Mouse (Mus musculus): ENCODE data around the gene Cbr1. TPM values are rescaled to one million over a fixed set of nuclear protein-coding genes. Genes with fewer than 3 reads are reported as not detected.

Gene Cbr1
- total and polyA plus RNA-seq, 3 experiments, result 1.1 to 8.9 (median 1.7) TPM

- Histone ChIP-seq H3K79me2 (replicated peaks; ENCODE audit: control insufficient read depth, extremely low read depth, insufficient read depth, poor library complexity, severe bottlenecking) (no peaks in the 10 kb centered on the region), H3K36me3 (replicated peaks in 1 of 2; ENCODE audit: control insufficient read depth in 1 of 2, insufficient read depth in 1 of 2, low read length in 1 of 2) (peaks cover 47 to 87% of the 10 kb centered on the region in 2 experiments), H3K27me3 (replicated peaks) (no peaks in the 10 kb centered on the region), H3K27ac (ENCODE audit: insufficient read depth, low read depth) (no peak overlapping the region), H3K9me3 (replicated peaks; ENCODE audit: low read length) (no peaks in the 10 kb centered on the region), H3K4me3 (replicated peaks in 1 of 3; ENCODE audit: low read depth in 2 of 3, low read length in 2 of 3, poor library complexity in 1 of 3) (no peak overlapping the region), H3K4me1 (ENCODE audit: control insufficient read depth in 1 of 2, insufficient read depth in 2 of 2) (no peaks in the 10 kb centered on the region), H3K4me2 (ENCODE audit: insufficient read depth, low read depth, poor library complexity, severe bottlenecking) (no peak overlapping the region), H3K9ac (ENCODE audit: insufficient read depth, low read depth) (no peak overlapping the region)
- dilution Hi-C loops (cut with MboI; ENCODE audit: extremely low pct_ligation_motif_present, extremely low pct_unique_long_range_greater_than_20kb, low sequenced_read_pairs) (no loop called here), in situ Hi-C loops (cut with MboI; ENCODE audit: low pct_ligation_motif_present, low pct_unique_long_range_greater_than_20kb, low sequenced_read_pairs) (no loop called here)
- TF ChIP-seq MAZ (IDR thresholded peaks at IDR 0.05; ENCODE audit: low read depth, low read length), result no peak
- TF ChIP-seq CTCF (conservative IDR thresholded peaks at IDR 0.05 in 1 of 2, IDR thresholded peaks at IDR 0.05 in 1 of 2; ENCODE audit: low read depth in 2 of 2, low read length in 2 of 2), result no peak
- no peak for TF ChIP-seq SMC3 (IDR thresholded peaks at IDR 0.05; ENCODE audit: low read depth, low read length)
- no peak for TF ChIP-seq MAFK (IDR thresholded peaks at IDR 0.05; ENCODE audit: insufficient replicate concordance, low read length)
- no peak for TF ChIP-seq UBTF (IDR thresholded peaks at IDR 0.05; ENCODE audit: low read depth, low read length)
- no peak for TF ChIP-seq USF1 (IDR thresholded peaks at IDR 0.05; ENCODE audit: low read depth, low read length)
- no peak for TF ChIP-seq JUND (conservative IDR thresholded peaks at IDR 0.05; ENCODE audit: low read depth, low read length)
- no peak for TF ChIP-seq MAX (IDR thresholded peaks at IDR 0.05; ENCODE audit: low read length)
- TF ChIP-seq ZKSCAN1 (IDR thresholded peaks at IDR 0.05; ENCODE audit: borderline replicate concordance, low read depth, low read length), result no peak
- no peak for TF ChIP-seq IRF4 (IDR thresholded peaks at IDR 0.05; ENCODE audit: low read depth, low read length)
- no peak for DNase-seq (ENCODE audit: extremely low read depth)
Observed at GRCm38 (mm10) chr16:93594448-93594847, 11.2 kb upstream of the Cbr1 start.

GRCm38 (mm10) chr16:93595766-93596165 is 9.9 kb upstream of the Cbr1 start:
- dilution Hi-C loops (cut with MboI; ENCODE audit: extremely low pct_ligation_motif_present, extremely low pct_unique_long_range_greater_than_20kb, low sequenced_read_pairs) (no loop called here), in situ Hi-C loops (cut with MboI; ENCODE audit: low pct_ligation_motif_present, low pct_unique_long_range_greater_than_20kb, low sequenced_read_pairs) (no loop called here)
- H3K4me1 ChIP-seq (ENCODE audit: control insufficient read depth in 1 of 2, insufficient read depth in 2 of 2), result no peaks in the 10 kb centered on the region
- no peak overlapping the region for H3K4me3 ChIP-seq (replicated peaks in 1 of 3; ENCODE audit: low read depth in 2 of 3, low read length in 2 of 3, poor library complexity in 1 of 3)
- no peak overlapping the region for H3K27ac ChIP-seq (ENCODE audit: insufficient read depth, low read depth)
- H3K9me3 ChIP-seq (replicated peaks; ENCODE audit: low read length), result no peaks in the 10 kb centered on the region
- no peak overlapping the region for H3K4me2 ChIP-seq (ENCODE audit: insufficient read depth, low read depth, poor library complexity, severe bottlenecking)
- peaks cover 36 to 84% of the 10 kb centered on the region in 2 experiments for H3K36me3 ChIP-seq (replicated peaks in 1 of 2; ENCODE audit: control insufficient read depth in 1 of 2, insufficient read depth in 1 of 2, low read length in 1 of 2)
- H3K27me3 ChIP-seq (replicated peaks), result no peaks in the 10 kb centered on the region
- H3K79me2 ChIP-seq (replicated peaks; ENCODE audit: control insufficient read depth, extremely low read depth, insufficient read depth, poor library complexity, severe bottlenecking), result no peaks in the 10 kb centered on the region
- H3K9ac ChIP-seq (ENCODE audit: insufficient read depth, low read depth), result no peak overlapping the region
- DNase-seq (ENCODE audit: extremely low read depth), result no peak
- TF ChIP-seq MAZ (IDR thresholded peaks at IDR 0.05; ENCODE audit: low read depth, low read length) (no peak), JUND (conservative IDR thresholded peaks at IDR 0.05; ENCODE audit: low read depth, low read length) (no peak), NELFE (IDR thresholded peaks at IDR 0.05; ENCODE audit: low read depth, low read length) (no peak), ZNF384 (IDR thresholded peaks at IDR 0.05; ENCODE audit: low read depth, low read length) (no peak)

GRCm38 (mm10) chr16:93596807-93597206 is 8.8 kb upstream of the Cbr1 start:
- Histone ChIP-seq H3K9ac (ENCODE audit: insufficient read depth, low read depth) (no peak overlapping the region), H3K9me3 (replicated peaks; ENCODE audit: low read length) (no peaks in the 10 kb centered on the region), H3K27ac (ENCODE audit: insufficient read depth, low read depth) (no peak overlapping the region), H3K79me2 (replicated peaks; ENCODE audit: control insufficient read depth, extremely low read depth, insufficient read depth, poor library complexity, severe bottlenecking) (no peaks in the 10 kb centered on the region), H3K27me3 (replicated peaks) (no peaks in the 10 kb centered on the region), H3K4me1 (ENCODE audit: control insufficient read depth in 1 of 2, insufficient read depth in 2 of 2) (peaks cover 0 to 5% of the 10 kb centered on the region in 2 experiments; a peak in 1 of 4 replicates), H3K4me2 (ENCODE audit: insufficient read depth, low read depth, poor library complexity, severe bottlenecking) (no peak overlapping the region), H3K4me3 (replicated peaks in 1 of 3; ENCODE audit: low read depth in 2 of 3, low read length in 2 of 3, poor library complexity in 1 of 3) (no peak overlapping the region), H3K36me3 (replicated peaks in 1 of 2; ENCODE audit: control insufficient read depth in 1 of 2, insufficient read depth in 1 of 2, low read length in 1 of 2) (peaks cover 34 to 82% of the 10 kb centered on the region in 2 experiments)
- no peak for TF ChIP-seq RCOR1 (conservative IDR thresholded peaks at IDR 0.05; ENCODE audit: low read depth, low read length)
- no peak for TF ChIP-seq ETS1 (conservative IDR thresholded peaks at IDR 0.05; ENCODE audit: low read depth, low read length)
- no peak for TF ChIP-seq CHD2 (IDR thresholded peaks at IDR 0.05; ENCODE audit: low read length)
- TF ChIP-seq E2F4 (IDR thresholded peaks at IDR 0.05; ENCODE audit: insufficient replicate concordance, low read depth, low read length), result no peak
- no peak for TF ChIP-seq ZKSCAN1 (IDR thresholded peaks at IDR 0.05; ENCODE audit: borderline replicate concordance, low read depth, low read length)
- TF ChIP-seq UBTF (IDR thresholded peaks at IDR 0.05; ENCODE audit: low read depth, low read length), result no peak
- TF ChIP-seq MAFK (IDR thresholded peaks at IDR 0.05; ENCODE audit: insufficient replicate concordance, low read length), result no peak
- no peak for TF ChIP-seq RAD21 (IDR thresholded peaks at IDR 0.05; ENCODE audit: low read depth, low read length)
- TF ChIP-seq USF2 (conservative IDR thresholded peaks at IDR 0.05; ENCODE audit: low read depth, low read length), result no peak
- TF ChIP-seq BHLHE40 (IDR thresholded peaks at IDR 0.05; ENCODE audit: low read depth, low read length), result no peak
- in situ Hi-C loops (cut with MboI; ENCODE audit: low pct_ligation_motif_present, low pct_unique_long_range_greater_than_20kb, low sequenced_read_pairs) (no loop called here), dilution Hi-C loops (cut with MboI; ENCODE audit: extremely low pct_ligation_motif_present, extremely low pct_unique_long_range_greater_than_20kb, low sequenced_read_pairs) (no loop called here)
- no peak for DNase-seq (ENCODE audit: extremely low read depth)
